Mouse (Mus musculus) ovary, adult 18-20 months (tissue): ENCODE data around the gene Tmem150c.

Experiments used
- DNase-seq: peaks from one replicate; pipeline ENCODE4 v3.0.0; 2022; ENCODE audit warnings: low spot score, mixed read lengths

The Tmem150c gene

DNA sequence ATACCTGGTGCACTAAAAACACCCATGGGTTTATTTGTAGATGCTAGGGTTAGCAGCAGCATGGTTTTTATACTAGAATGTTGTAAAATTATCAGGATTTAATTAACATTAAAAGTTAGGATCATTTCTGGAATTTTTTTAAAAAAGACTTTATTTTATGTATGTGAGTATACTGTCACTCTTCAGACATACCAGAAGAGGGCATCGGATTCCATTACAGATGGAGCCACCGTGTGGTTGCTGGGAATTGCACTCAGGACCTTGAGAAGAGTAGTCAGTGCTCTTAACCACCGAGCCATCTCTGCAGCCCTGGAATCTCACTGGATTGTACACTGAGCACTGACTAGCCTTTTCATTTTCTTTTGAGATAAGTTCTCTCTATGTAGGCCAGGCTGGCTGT lies 109.7 kb downstream of the Tmem150c start:
- no peak for DNase-seq

DNA sequence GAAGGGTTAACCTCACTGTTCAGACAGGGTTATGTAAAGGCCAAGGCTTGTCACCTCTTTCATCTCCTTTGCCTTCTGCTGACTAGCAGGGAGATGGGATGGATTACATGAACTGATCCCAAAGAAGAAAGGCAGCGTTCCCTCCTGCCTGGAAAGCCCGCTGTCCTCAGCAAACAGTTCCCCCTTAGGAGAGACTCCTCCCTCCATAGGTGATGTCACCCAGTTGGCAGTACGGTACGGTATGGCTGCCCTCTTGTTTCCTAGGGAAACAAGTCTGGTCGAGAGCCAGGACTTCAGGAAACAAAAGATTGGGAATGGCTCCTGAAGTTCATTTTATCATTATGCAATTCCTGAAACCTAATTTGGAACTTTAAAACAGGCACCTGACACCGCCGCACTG lies 111.7 kb downstream of the Tmem150c start:
- no peak for DNase-seq

DNA sequence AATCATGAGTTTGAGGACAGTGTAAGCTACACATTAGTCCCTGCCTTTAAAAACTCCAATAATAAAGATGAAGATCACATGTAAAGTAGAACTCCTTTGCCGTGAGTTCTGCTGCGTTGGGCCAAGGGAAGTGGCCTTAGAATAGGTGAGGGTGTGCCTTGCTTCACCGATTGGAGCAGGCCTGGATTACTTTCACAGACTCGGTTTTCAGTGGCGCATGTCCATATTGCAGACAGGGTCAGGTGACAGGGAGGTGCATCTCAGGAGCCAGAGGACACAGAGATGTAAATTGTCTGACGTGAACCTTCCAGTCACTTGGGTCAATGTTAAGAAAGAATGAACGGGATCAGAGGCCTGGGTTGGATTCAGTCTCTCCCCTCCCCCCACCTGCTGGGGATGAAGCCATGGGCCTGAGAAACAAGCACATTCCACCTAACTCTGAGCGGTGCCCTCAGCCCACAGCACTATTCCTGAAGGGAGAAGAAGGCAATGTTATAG lies 112.4 kb downstream of the Tmem150c start:
- DNase-seq = no peak

- DNase-seq = no peak
Observed at GRCm38 (mm10) chr5:100046096-100046495, 113.5 kb downstream of the Tmem150c start.

GRCm38 (mm10) chr5:100044621-100045020 lies 115.0 kb downstream of the Tmem150c start:
- DNase-seq = no peak

GRCm38 (mm10) chr5:100044030-100044429 lies 115.6 kb downstream of the Tmem150c start:
- DNase-seq = no peak

GRCm38 (mm10) chr5:100043361-100043760 lies 116.2 kb downstream of the Tmem150c start:
- peak; percentile 61 for DNase-seq

DNA sequence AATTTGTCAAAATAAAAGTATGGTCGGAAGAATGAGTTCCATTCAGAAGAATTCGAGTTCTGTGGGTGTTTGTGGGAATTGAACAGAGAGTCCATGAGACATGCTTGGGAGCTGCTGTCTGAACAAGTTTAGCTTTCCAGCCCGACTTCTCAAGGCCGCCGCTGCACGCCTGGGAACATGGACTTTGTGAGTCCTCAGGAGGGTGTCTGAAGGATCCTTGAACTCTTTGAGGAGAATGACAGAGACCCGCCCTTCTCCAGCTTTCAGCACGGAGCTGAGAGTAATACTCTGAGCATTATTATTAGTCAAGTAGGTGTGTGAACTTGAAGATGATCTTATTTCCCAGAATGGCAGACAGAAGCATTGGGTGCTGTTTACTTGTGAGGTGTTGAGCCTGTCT lies 117.1 kb downstream of the Tmem150c start:
- DNase-seq = no peak

- no peak for DNase-seq
Observed at GRCm38 (mm10) chr5:100041272-100041671, 118.3 kb downstream of the Tmem150c start.

DNA sequence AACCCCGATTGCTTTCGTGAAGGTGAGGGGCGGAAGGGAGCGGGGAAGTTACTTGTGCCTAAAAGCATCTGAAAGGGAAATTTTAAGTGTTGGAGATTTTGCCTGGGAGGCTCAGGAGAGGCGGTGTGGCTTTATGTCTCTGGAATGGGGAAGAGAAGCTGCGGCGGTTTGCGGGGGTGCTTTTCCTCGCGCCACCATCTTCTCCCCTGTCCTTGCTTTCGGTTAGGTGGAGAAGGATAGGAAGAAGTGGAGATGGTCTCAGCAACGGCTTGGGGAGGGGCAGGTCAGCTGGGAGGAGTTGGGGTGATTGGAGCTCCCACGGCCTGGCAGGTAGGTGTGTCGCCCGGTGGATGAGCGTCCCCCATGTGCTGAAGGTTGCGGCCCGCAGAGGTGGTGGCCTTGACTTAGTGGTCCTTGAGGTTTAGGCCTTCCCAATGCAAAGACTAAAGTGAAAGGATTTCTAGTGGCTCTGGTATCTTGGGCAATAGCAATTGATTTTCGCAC lies 119.3 kb downstream of the Tmem150c start:
- peak; percentile 21 for DNase-seq

DNA sequence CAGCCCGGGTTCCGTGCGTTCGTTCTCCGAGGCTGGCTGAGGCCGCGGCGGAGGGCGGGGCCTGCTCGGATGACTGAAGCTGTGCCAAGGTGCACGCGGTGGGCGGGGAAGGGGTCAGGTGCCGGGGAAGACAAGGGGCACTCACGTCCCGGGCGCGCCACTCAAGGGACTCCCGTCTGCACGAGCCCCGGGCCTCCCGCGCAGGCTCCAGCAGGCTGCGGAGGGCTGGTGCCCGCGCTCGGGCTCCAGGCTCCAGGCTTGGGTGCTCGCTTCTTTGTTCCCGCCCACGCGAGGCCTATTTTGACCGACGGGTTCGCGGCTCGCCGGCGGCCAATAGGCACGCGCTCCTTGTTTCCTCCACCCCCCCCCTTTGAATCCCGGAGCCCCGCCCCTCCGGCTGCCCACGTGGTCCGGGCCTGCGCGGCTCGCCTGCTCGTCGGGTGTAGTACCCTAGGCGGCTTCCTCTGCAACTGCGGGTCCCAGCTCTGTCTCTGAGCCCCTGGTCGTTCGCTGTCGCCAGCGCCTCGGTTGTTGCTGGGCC lies 119.9 kb downstream of the Tmem150c start, which contains the start of the genes Hnrnpdl and Enoph1:
Gene Hnrnpdl (minus strand): TSS at position 63 of the 541 bp plus-strand sequence.
Gene Enoph1 (plus strand): TSS at position 384 of the 541 bp plus-strand sequence.
- DNase-seq = peak; percentile 87

DNA sequence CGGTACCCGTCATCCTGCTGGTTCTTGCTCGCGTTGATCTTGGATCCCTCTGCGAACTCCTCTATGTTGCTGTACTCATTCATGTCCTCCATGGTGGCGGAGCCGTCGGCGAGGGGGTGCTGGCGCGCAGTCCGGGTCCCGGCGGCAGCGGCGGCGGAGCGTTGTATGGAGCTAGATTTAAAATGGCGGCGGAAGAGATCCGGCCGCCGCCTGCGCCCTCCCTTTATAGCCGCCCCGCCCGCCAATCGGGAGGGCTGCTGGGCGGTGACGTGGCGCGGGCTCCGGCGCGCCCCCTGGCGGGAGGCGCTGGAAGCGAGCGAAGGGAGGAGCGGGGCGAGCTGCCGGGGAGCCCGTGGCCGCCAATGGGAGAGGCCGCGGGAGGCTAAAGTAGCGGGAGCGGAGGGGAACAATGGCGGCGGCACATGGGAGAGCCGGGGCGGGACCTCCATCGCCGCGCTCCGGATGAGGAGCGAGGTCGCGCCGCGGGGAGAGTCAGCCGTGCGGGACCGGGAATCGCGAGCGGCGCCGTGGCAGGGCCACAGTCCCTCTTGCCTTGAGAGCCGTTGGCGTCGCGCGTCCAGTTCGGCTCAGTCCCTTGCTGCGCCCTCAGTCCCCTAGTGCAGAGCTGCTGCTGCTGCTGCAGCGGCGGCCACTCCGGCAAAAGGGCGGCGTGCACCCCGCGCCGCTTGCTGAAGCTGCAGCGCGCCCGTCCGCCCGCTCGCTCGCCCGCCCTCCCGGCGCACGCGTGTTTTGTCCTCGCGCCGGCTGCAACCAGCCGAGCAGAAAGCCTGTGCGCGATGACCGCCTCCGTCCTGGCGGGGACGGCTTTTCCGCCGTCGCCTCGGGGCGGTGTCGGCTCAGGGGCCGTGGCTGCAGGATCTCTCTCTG lies 120.7 kb downstream of the Tmem150c start:
- peak; percentile 93 for DNase-seq

DNA sequence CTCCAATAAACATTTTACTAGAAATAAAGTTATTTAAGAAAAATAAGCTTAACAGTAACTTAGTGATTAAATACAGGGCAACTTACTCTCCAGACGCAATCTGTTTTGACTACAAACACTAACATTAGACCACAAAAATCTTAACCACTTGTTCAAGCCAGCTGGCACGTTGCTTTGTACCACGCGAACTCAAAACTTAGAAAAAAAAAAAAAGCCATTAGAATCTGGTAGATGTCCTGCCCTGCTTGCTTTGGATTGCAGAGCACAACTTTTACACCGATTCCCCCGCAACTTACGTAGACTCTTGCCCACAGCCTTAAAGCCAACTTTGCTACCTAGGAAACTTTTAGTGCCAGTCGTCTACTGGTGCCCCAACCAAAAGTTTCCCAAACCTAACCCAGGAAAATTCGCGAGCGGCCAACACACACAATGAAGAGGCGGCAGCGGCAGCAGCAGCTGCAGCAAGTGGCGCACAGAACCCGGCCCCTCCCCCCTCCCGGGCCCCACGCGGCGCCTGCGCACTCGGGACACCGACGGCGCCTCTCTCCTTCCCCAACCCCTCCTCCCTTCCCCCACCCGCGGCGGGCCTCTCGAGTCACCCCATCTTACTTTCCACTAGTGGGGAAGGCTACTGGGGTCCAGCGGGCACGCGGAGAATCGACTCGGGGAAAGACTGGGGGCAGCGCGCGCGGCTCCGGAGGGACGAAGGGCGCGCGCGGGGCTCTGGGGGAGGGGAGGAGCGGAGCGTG lies 121.5 kb downstream of the Tmem150c start:
- DNase-seq = peak; percentile 78

GRCm38 (mm10) chr5:100036681-100037080 lies 122.9 kb downstream of the Tmem150c start:
- no peak for DNase-seq

GRCm38 (mm10) chr5:100035950-100036349 lies 123.7 kb downstream of the Tmem150c start:
- DNase-seq = no peak

DNA sequence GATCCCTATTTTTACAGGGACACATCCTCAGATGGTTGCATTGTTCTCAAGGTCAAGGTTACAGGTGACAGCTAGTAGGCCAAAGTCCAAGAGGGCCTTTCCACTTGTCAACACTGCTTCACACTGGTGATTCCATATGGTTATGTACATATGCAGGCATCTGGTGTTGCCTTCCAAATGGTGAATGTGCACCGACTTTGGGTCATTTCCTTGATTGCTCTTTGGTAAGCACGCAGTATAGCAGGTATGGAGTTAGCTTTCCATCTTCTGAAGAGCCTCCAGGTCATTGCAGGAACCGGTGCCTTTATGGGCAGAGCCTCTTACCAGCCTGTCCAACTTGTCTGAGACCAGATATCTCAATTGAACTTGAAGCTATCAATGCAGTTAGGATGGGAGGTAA lies 127.0 kb downstream of the Tmem150c start:
- DNase-seq = no peak

DNA sequence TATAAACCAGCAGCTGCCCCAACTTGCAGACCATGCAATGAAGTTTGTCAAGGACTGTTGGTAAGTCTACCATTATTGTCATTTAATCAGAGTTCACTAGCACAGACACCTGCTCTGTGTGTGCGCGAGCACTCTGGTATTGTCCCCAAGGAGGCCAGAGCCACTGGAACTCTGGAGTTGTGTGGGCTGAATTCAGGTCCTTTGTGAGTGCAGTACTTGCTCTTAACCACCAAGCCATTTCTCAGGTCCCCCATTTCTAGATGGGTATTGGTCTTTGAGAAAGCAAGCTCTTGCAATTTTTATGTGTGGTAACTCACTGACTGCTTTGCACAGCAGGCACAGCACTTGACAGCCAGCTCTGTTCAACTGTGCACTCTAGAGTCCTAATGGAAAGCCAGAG lies 127.5 kb downstream of the Tmem150c start:
- no peak for DNase-seq

DNA sequence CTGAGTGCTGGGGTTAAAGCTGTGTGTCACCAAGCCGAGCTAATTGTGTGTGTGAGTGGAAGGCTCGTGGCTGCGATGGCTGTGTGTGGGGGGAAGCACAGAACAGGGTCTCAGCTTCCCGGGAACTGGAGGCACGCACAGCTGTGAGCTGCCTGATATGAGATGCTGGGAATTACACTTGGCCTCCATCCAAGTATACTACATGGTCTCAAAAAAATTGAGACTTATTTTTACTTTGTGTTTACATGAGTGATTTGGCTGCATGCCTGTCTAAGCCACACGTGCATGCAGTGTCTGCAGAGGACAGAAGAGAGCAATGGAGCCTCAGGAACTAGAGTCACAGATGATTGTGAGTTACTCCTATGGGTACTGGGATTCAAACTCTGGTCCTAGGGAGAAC lies 129.5 kb downstream of the Tmem150c start:
- no peak for DNase-seq
